Mouse (Mus musculus) embryonic facial prominence, embryonic 13.5 days (tissue): Measurements from ENCODE around the gene Rhoc. TPM values are rescaled to one million over a fixed set of nuclear protein-coding genes. Genes with fewer than 3 reads are reported as not detected.

Experiments
- ATAC-seq: fragments of 200-750 bp; cut with Nextera tagmentation; 2 replicates; pipeline ENCODE4 v1.8.0; 2017; ENCODE audit warnings: low read depth; ENCODE audit not compliant: insufficient number of reproducible peaks, insufficient read depth, low FRiP score, low TSS enrichment
- H3K27ac ChIP-seq: fragments of 300-500 bp; sonication (generic); 2 replicates; pipeline ENCODE4 v1.5.1; 2015; ENCODE audit warnings: moderate library complexity, mild to moderate bottlenecking, inconsistent platforms
- H3K27me3 ChIP-seq: fragments of 300-500 bp; sonication (generic); 2 replicates; pipeline ENCODE4 v1.6.1; 2015; ENCODE audit warnings: mild to moderate bottlenecking, inconsistent platforms
- H3K36me3 ChIP-seq: fragments of 300-500 bp; sonication (generic); 2 replicates; pipeline ENCODE4 v1.6.1; 2015; ENCODE audit warnings: mild to moderate bottlenecking, inconsistent platforms
- H3K4me1 ChIP-seq: fragments of 300-500 bp; sonication (generic); 2 replicates; pipeline ENCODE4 v1.6.1; 2015; ENCODE audit warnings: inconsistent platforms
- H3K4me2 ChIP-seq: fragments of 300-500 bp; sonication (generic); 2 replicates; pipeline ENCODE4 v1.6.1; 2015; ENCODE audit warnings: moderate library complexity, mild to moderate bottlenecking, inconsistent platforms
- H3K4me3 ChIP-seq: fragments of 300-500 bp; sonication (generic); 2 replicates; pipeline ENCODE4 v1.5.1; 2015; ENCODE audit warnings: mild to moderate bottlenecking, inconsistent platforms
- H3K9ac ChIP-seq: fragments of 300-500 bp; sonication (generic); 2 replicates; pipeline ENCODE4 v1.6.1; 2015; ENCODE audit warnings: mild to moderate bottlenecking, inconsistent platforms
- H3K9me3 ChIP-seq: fragments of 300-500 bp; sonication (generic); 2 replicates; pipeline ENCODE4 v1.6.1; 2016; ENCODE audit warnings: inconsistent platforms
- WGBS: fragments of 180-500 bp; shearing (Covaris S2); methylation state at CpG from one replicate; pipeline ENCODE4 v1.1.7; 2015; ENCODE audit warnings: mixed read lengths; 5-methylcytosine and 5-hydroxymethylcytosine counted together
- polyA plus RNA-seq: library from polyadenylated mRNA; unstranded; fragments of >200 nt; fragmentation: Nextera tagmentation; extraction: Ambion mirVana; gene quantifications from 2 replicates; pipeline ENCODE4 v1.2.1, GENCODE M21; 2015

Rhoc gene
- polyA plus RNA-seq, 1 experiment from 2014 or later = 145 TPM

DNA sequence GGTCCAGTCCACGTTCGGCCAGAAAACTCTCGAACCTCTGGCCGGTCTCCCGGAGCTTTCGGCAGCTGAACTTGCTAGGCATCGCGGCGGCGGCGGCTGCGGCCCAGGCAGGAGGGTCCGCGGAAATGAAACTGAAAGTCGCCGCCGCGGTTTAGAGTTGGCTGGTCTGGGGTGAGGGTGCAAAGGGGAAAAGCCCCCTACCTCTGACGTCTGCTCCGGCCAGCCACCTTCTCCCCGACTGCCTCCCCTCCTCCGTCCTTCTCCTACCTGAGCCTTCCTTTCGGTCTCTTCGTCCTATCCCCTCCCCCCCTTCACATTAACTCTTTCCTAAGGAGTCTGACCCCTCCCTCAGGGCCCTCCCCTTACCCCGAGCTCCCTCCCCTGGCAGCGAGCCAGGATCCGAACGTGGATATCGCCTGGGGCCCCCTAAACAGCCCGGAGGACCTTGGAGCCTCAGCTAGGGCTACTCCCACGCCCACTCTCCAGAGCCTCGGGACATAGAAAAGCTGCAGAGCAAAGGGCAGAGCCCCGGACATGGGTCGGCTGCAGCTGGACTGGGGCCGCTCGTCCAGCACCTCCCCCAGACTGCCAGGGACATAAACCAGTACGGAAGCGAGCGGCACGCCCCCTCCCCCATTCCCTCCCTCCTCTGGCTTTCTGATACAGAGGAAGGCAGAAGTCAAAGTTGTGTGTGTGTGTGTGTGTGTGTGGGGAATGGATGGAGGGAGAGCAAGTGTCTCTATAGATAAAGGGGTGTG, 30.0 kb downstream of the Rhoc start, which contains the start of gene Mov10:
Gene Mov10 (minus strand): TSS at position 573 of the 758 bp plus-strand sequence.
- Histone ChIP-seq H3K9me3 (no peaks in the 10 kb centered on the region), H3K27me3 (no peaks in the 10 kb centered on the region), H3K9ac (peak within 1 kb of the TSS; percentile 95), H3K4me1 (peaks cover 27% of the 10 kb centered on the region), H3K4me2 (peak within 1 kb of the TSS; percentile 82), H3K27ac (peak within 1 kb of the TSS; percentile 95), H3K4me3 (peak within 1 kb of the TSS; percentile 79), H3K36me3 (peaks cover 16% of the 10 kb centered on the region)
- ATAC-seq = peak; percentile 70
- WGBS = under 1% methylated on average over 40 of the region's 40 CpGs

- Histone ChIP-seq H3K27ac (peak overlapping the region; percentile 95), H3K4me1 (peaks cover 27% of the 10 kb centered on the region), H3K4me2 (peak overlapping the region; percentile 82), H3K9ac (peak overlapping the region; percentile 95), H3K9me3 (no peaks in the 10 kb centered on the region), H3K36me3 (peaks cover 16% of the 10 kb centered on the region), H3K27me3 (no peaks in the 10 kb centered on the region), H3K4me3 (peak overlapping the region; percentile 79)
- ATAC-seq = no peak
- 7% methylated on average over 3 of the region's 3 CpGs for WGBS
Measured at GRCm38 (mm10) chr3:104818749-104819134, 30.6 kb downstream of the Rhoc start.

- Histone ChIP-seq H3K27ac (no peak overlapping the region), H3K4me1 (peaks cover 22% of the 10 kb centered on the region), H3K4me2 (no peak overlapping the region), H3K27me3 (no peaks in the 10 kb centered on the region), H3K36me3 (peaks cover 22% of the 10 kb centered on the region), H3K9ac (no peak overlapping the region), H3K4me3 (no peak overlapping the region), H3K9me3 (no peaks in the 10 kb centered on the region)
- WGBS = 58% methylated on average over 1 of the region's 1 CpGs
- no peak for ATAC-seq
Measured at GRCm38 (mm10) chr3:104820426-104820825, 32.3 kb downstream of the Rhoc start.

- WGBS = 82% methylated on average over 3 of the region's 3 CpGs
- peaks cover 38% of the 10 kb centered on the region for H3K36me3 ChIP-seq
Measured at GRCm38 (mm10) chr3:104822413-104822812, 34.2 kb downstream of the Rhoc start.

GRCm38 (mm10) chr3:104835797-104836196, 47.6 kb downstream of the Rhoc start:
- 98% methylated on average over 3 of the region's 3 CpGs for WGBS
- Histone ChIP-seq H3K4me3 (no peak overlapping the region), H3K36me3 (peaks cover 76% of the 10 kb centered on the region), H3K9me3 (no peaks in the 10 kb centered on the region), H3K4me1 (no peaks in the 10 kb centered on the region), H3K27ac (no peak overlapping the region), H3K4me2 (no peak overlapping the region), H3K27me3 (no peaks in the 10 kb centered on the region), H3K9ac (no peak overlapping the region)
- ATAC-seq = no peak

More at GRCm38 (mm10) chr3:104822413-104822812, 34.2 kb downstream of the Rhoc start:
- no peak for ATAC-seq
- no peak overlapping the region for H3K27ac ChIP-seq
- no peak overlapping the region for H3K4me2 ChIP-seq
- H3K9me3 ChIP-seq = no peaks in the 10 kb centered on the region
- H3K4me1 ChIP-seq = peaks cover 9% of the 10 kb centered on the region; the same call in 1 of the 2 replicates
- no peak overlapping the region for H3K4me3 ChIP-seq
- no peaks in the 10 kb centered on the region for H3K27me3 ChIP-seq
- H3K9ac ChIP-seq = no peak overlapping the region

GRCm38 (mm10) chr3:104841049-104841448, 52.9 kb downstream of the Rhoc start:
- no peak for ATAC-seq
- peaks cover 73% of the 10 kb centered on the region for H3K36me3 ChIP-seq
- H3K4me2 ChIP-seq = no peak overlapping the region
- H3K27ac ChIP-seq = no peak overlapping the region
- WGBS = 94% methylated on average over 5 of the region's 5 CpGs
- H3K9ac ChIP-seq = no peak overlapping the region
- H3K4me3 ChIP-seq = no peak overlapping the region
- no peaks in the 10 kb centered on the region for H3K4me1 ChIP-seq
- no peaks in the 10 kb centered on the region for H3K9me3 ChIP-seq
- no peaks in the 10 kb centered on the region for H3K27me3 ChIP-seq

Other genes starting within 250 kb of the Rhoc start
- gene Slc16a1, start 149.7 kb upstream of the Rhoc start, polyA plus RNA-seq = 29.6 and 33.6 TPM in 2 replicates
- 3.4 and 3.5 TPM in 2 replicates for gene Ppm1j, start 7.3 kb upstream of the Rhoc start, polyA plus RNA-seq
- 0.15 and 0.25 TPM in 2 replicates for gene Fam19a3, start 6.5 kb upstream of the Rhoc start, polyA plus RNA-seq
- gene Mov10, start 30.2 kb downstream of the Rhoc start, polyA plus RNA-seq = 56.3 and 59.7 TPM in 2 replicates
- 35.7 and 40.9 TPM in 2 replicates for gene St7l, start 75.6 kb downstream of the Rhoc start, polyA plus RNA-seq
- 186 and 190 TPM in 2 replicates for gene Capza1, start 76.1 kb downstream of the Rhoc start, polyA plus RNA-seq
- 1.3 and 1.8 TPM in 2 replicates for gene Wnt2b, start 173.5 kb downstream of the Rhoc start, polyA plus RNA-seq